Mouse (Mus musculus): ENCODE data around the gene Inpp5k.
"Not testable (repeated sequence)": the region's sequence is repeated elsewhere in the genome, so short reads cannot be mapped to it uniquely, and the experiment has no call there.

The Inpp5k gene

DNA sequence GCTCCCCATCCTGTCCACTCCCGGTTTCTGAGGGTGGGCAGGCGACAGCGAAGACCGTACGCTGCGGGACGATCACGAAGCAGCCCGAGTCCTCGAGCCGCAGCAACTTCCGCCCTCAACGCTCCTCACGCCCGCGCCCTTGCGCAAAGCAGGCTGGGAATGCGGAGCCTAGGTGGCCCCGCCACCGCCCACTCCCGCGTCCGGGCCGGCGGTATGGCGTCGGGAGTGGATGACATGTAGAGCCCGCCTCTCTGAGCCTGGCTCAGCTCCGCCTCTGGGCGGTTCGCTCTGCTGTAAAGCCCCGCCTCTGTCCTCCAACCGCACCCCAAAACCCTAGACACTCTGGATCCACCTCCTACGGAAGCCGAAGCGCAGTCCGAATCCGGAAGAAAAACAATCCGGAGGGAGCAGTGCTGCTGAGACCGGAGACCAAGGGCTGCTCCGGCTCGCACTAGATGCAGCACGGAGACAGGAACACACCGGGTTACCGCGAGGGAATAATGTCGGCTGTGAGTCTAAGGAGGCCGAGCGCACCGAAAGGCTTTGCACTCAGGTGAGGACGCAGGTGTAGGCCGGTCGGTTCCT lies at the start of gene Inpp5k:
Inpp5k (plus strand) TSS at position 344 of the 585 bp plus-strand sequence.
- in situ Hi-C loops (cut with MboI, MseI): no loop called here

DNA sequence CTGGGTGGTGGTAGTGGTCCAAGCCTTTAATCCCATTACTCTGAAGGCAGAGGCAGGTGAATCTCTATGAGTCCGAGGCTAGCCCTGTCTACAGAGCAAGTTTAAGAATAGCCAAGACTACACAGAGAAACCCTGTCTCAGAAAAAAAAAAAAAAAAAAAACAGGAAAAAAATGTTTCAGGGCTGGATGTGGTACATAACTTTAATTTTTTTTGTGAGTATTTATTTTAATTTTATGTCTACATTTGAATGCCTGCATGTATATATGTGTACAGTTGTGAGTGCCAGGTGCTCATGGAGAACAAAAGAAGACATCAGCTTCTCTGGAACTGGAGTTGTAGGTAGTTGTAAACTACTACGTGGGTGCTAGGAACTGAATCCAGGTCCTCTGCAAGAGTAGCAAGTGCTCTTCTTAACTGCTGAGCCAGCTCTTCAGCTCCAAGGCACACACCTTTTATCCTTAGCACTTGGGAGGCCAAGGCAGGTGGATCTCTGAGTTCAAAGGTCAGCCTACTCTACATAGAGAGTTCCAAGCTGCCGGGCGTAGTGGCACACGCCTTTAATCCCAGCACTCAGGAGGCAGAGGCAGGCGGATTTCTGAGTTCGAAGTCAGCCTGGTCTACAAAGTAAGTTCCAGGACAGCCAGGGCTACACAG lies 49.2 kb upstream of the Inpp5k start:
- in situ Hi-C loops (cut with MboI, MseI): no loop called here

DNA sequence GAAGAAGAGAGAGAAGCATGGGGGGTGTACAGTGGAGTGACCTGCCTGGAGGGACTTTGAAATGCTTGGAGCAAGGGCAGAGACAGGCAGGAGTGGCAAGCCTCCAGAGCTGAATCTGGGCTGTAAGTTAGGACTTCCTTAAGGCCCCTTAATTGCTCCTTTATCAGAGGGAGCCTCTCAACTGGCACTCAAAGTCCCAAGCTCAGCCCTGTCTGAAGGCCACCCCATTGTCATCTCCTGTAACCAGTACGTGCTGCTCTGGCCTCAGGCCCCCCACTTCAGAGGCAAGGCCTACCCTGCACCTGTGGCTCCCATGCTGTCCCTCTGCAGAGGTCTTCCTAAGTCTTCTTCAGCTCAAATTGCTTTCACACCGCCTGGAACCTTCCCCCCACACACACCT lies 47.3 kb upstream of the Inpp5k start:
- in situ Hi-C loops (cut with MboI, MseI): no loop called here

DNA sequence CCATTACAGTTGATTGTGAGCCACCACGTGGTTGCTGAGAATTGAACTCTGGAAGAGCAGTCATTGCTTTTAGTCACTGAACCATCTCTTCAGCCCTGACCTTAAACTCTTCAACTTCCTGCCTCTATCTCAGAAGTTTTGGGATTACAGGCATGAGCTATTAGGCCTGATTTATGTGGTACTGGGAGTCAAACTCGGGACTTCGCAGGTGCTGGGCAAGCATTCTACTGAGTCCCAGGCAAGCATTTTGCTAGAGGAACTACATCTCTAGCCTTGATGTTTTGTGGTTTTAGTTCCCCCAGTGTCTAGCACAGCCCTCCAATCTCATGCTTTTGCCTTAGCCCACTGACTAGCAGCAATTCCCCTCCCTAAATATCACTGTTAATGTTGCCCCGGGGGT lies 45.7 kb upstream of the Inpp5k start:
- in situ Hi-C loops (cut with MboI, MseI): no loop called here

DNA sequence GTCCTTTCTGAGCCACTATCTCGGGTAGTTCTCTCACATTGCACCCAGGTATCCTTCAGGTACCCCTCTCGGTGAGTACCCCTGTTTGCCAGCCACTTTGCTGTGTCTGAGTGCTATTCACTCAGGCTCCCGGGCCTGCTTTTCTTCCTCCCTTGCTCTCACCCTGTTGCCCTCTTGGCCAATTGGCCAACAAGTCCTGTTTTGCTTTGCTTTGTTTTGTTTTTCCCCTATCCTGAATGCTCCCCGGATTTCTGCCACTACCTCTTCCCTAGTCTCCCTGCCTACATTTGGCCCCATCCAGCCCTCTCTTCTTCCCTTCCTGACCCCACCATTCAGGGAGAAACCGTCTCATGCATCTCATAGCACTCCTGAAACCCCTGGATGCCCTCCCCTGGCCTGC lies 44.8 kb upstream of the Inpp5k start:
- in situ Hi-C loops (cut with MboI, MseI): no loop called here

DNA sequence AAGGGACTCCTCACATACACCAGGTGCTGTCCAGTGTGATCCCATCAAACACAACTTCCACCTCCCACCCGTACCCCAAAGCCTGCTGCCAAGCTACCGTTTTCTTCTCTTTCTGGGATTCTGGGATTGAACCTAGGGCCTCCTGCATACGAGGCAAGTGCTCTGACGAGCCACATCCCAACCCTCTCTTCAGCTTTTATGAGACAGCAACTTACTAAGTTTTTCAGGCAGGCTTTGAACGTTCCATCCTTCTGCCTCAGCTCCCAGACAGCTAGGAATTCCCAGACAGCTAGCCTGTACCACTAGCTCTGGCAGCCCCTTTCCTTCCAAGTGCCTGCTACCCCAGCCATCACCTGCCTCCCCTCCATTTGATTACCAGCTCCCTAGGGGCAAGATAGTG lies 43.8 kb upstream of the Inpp5k start:
- in situ Hi-C loops (cut with MboI, MseI): no loop called here

DNA sequence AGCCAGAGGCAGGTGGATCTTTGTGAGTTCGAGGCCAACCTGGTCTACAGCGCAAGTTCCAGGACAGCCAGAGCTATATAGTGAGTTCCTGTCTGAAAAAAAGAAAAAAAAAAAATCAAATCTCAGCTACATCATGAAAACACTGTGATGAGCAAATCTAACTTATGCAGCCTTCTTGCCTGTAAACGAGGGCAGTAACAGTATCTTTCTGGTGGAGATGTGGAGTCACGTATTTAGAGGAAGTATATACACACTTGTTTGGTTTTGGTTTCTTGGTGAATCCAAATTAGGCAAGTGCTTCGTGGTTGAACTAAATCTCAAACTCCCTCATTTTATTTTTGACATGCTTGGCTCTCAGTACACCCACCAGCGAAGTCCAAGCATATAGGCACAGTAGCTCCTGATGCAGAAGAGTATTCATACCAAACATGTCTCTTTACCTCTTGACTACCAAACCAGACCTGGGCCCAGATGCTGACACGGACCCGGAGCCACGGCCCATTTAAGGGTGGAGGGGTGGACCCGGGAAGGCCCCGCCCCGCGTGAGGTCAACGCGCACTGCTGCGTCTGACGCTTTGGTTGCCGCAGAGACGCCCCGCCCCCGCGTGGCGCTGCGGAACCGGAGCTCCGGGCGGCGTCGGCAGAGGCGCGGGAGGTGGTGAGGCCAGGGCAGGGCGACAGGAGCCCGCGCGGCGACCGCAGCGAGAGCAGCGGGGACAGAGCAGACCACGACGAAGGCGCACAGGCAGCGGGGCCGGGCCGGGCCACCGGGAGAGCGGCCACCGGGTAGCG lies 43.1 kb upstream of the Inpp5k start, which contains the start of gene Pitpna:
Pitpna (plus strand) TSS at position 605 of the 792 bp plus-strand sequence.
- in situ Hi-C loops (cut with MboI, MseI): no loop called here

DNA sequence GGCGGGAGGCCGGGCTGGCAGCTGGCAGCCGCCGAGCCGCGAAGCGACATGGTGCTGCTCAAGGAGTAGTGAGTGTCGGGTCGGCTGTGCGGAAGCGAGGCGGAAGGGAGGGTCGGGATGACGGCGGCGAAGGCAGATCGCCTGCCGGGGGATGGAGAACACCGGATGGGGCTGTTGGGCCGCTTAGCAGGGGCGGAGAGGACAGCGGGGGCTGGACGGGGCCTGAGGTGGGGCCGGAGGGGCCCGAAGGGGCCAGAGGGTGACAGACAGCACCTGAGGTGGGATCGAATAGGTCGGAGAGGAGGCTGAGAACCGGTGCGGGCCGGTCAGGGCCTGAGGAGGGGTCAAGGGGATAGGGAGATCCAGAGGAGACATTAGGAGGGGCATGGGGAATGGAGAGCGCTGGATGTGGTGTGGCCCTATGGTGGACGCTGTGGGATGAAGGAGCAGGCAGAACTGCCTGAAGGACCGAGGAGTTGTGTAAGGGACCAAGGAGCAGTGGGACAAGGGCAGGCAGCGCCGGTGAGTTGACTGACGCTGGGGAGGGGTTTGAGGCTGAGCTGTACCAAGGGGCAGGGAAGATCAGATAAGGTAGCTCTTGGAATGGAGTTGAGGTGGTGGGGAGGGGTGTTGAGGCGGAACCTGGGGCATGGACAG lies 42.4 kb upstream of the Inpp5k start:
- in situ Hi-C loops (cut with MboI, MseI): no loop called here

DNA sequence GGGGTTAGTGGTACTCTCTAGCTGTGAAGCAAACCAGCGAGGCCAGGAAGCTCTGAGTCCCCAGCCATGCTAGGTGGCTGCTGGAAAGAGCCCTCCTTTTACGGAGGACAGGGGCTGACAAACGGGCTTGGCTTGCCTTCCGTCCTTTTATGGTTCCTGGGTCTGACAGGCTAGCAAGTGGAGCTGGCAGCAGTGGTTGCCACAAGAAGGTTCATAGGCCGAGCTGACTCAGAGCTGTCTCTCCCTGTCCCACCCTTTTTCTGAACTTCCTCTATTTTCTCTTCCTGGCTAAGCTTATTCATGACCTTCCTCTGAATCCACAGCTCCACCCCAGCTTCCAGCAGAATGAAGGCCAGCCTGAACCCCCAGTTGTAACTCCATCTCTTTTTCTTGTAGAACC lies 38.2 kb upstream of the Inpp5k start:
- in situ Hi-C loops (cut with MboI, MseI): no loop called here

DNA sequence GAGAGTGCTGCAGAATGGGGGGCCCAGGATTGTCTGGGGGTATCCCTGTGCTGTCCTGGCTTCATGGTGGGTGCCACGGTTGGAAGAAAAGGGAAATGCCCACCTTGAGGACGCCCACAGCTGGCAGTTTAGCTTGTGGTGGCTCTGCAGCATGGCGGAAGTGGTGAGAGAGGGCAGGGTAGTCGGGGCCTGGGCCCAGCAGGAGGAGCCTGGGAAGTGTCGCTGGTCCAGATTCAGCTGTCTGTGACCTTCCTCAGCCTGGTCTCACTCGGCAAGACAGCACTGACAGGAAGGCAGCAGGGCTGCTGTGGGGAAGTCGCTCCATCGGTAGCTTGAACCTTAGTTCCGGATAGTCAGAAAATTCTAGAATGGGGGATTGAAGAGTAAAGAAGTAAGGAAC lies 36.4 kb upstream of the Inpp5k start:
- in situ Hi-C loops (cut with MboI, MseI): no loop called here

DNA sequence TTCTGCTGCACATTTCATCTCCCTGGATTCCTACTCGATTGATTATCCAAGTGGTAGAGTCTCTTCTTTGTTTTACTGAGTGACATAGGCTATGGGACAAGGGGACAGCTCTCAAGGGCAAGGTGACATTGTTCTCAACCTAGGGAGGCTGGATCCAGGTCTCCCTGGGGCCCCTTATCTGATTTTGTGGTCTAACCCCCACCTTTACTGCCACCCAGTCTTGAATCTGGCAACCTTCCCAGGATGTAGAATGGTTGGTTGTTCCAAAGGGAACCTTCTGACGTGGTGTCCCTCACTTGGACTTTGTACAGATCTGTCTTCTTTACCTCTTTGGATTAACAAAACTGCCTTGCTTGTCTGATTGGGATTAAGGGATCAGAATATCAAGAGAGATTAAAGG lies 35.4 kb upstream of the Inpp5k start:
- in situ Hi-C loops (cut with MboI, MseI): no loop called here

DNA sequence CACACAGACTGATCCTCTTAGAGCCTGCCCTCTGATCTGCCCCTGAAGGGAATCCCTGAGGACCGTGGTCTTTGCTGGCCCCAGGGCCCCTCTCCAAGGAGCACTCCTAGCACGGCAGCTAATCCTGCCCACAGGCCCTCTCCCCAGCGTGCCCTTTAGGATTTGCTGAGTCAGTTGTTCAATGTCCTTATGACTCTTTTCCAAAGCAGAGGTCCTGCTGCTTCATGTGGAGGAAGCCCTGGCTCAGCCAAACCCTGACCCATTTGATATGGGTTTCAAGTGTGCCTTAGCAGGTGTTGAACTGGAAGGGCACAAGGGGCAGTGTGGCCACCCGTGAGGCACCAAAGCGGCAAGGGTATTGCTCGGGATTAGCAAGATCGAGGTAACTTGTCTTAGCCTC lies 35.0 kb upstream of the Inpp5k start:
- in situ Hi-C loops (cut with MboI, MseI): no loop called here

DNA sequence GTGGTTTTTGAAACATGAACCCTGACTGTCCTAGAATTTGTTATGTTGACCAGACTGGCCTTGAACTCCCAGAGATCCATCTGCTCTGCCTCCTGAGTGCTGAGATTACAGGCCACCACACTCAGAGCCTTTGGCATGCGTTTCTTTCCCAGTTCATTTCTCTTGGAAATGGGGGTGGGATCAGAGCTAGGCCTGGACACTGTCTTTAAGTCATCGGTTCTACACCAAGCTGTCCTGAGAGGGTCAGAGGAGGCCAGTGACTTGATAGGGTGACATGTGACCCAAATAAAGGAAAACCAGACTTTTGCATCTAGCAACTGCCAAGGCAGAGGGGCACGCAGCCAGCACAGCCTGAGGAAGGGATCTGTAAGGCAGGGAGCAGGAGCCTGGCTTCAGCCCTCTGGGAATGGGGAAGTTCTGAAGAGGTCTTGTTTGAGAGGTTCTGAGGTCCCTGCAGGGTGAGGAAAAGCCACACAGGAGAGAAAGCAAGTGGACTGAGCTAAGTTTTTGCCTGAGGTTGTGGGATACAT lies 34.0 kb upstream of the Inpp5k start:
- in situ Hi-C loops (cut with MboI, MseI): no loop called here

DNA sequence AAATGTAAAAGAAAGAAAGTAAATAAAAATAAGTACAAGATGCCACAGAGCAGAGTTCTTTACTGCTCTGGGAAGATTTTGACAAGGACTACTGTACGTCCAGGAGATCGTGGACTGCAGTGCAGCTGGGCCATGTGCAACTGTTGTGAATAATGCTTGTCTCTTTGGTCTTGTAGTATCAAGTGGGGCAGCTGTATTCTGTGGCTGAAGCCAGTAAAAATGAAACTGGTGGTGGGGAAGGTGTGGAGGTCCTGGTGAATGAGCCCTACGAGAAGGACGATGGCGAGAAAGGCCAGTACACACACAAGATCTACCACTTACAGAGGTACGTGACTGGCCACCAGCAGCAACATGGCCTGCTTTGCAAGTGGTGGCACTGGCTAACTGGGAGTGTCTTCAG lies 32.8 kb upstream of the Inpp5k start:
- in situ Hi-C loops (cut with MboI, MseI): no loop called here

DNA sequence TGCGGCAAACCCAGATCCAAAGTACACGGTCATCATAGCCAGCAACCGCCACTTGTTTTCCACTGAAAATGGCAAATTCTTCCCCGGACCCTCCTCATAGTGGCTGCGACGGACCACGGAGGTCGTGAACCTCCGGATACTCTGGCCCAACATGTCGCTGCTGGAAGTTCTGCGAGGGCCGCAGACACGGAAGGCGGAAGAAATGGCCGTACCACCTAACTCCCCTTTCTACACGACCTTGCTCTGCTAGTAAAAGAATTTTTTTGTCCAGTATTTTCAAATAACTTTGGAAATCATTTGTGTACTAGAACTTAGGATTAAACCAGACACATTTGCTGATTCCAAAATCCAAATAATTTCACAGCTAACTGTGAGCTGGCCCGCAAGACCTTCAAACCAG lies 31.0 kb upstream of the Inpp5k start:
- in situ Hi-C loops (cut with MboI, MseI): not testable (repeated sequence)

DNA sequence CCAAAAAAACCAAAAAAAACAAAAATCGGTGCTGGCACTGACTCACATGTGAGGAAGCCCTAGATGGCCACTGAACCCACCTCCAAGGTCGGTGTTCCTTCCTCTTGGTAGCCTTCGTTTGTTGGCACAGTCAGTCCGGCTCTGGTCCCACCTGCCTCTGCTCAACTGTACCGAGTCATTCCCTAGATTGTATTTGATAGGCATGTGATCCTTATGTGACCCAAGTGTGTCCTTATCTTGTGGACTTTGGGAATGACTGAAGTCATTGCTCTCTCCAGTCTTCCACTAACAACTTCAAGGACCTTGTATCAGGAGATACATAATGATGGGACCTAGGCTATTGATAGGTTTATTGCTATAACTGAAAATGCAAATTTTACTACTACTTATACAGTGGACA lies 26.0 kb upstream of the Inpp5k start:
- in situ Hi-C loops (cut with MboI, MseI): no loop called here

DNA sequence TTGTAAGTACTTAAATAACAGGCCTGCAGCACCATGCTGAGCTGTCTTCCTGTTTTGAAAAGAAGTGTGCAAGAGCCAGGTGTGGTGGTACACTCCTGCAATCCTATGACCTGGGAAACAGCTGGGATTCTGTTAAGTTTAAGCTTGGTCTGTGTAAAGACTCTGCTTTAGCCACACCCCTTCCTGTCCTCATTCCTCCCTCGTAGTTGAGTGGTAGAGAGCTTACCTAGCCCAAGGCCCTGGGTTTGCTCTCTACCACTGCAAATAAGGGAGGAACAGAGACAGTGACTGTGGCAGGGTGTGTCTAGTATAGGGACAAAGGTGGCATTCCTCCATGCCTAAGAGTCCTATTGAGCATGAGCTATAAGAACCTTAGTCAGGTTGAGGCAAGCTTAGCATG lies 25.5 kb upstream of the Inpp5k start:
- in situ Hi-C loops (cut with MboI, MseI): no loop called here

DNA sequence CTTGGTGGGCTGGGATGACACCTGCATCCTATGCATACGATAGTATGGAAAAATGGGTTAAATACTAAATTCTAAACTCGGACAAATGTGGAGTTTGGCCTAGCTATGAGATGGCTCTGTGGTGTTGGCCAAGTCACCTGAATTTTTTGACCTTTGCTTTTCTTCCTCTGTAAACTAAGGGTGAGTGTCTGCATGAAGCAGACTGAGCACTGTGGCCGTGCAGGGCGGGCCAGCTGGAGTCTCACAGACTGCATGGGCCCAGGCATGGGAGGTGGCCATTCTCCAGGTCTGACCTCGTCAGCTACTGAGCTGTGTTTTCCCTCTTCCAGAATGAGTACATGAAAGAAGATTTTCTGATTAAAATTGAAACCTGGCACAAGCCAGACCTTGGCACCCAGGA lies 22.0 kb upstream of the Inpp5k start:
- in situ Hi-C loops (cut with MboI, MseI): no loop called here

DNA sequence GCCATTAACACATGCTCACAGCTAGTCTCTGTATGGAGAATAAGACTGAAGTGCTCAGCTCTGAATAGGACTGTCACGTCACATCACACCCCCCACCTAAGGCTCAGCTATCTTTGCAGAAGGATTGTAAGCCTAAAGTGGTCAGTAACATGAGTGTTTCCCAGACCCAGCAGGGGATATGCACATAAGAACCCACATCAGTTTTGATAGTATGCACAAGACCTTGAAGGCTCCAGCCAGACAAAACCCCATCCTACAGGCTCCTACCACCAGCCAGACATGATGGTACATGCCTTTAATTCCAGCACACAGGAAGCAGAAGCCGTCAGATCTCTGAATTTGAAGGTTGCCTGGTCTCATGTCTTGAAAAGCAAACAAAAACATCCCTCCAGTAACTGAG lies 20.8 kb upstream of the Inpp5k start:
- in situ Hi-C loops (cut with MboI, MseI): no loop called here

DNA sequence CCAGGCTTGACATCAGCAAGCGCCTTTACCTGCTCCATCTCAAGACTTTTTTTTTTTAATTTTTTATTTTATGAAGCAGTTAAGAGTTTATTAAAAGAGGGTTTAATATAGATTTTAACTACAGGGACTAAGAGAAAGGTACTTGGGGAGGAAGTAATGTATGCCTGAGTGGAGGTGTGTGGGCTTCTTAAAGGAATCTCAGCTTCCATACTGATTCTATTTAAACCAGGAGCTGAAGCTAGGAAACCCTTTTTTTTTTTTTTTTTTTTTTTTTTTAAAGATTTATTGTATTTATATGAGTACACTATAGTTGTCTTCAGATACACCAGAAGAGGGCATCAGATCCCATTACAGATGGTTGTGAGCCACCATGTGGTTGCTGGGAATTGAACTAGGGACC lies 16.0 kb upstream of the Inpp5k start:
- in situ Hi-C loops (cut with MboI, MseI): no loop called here

DNA sequence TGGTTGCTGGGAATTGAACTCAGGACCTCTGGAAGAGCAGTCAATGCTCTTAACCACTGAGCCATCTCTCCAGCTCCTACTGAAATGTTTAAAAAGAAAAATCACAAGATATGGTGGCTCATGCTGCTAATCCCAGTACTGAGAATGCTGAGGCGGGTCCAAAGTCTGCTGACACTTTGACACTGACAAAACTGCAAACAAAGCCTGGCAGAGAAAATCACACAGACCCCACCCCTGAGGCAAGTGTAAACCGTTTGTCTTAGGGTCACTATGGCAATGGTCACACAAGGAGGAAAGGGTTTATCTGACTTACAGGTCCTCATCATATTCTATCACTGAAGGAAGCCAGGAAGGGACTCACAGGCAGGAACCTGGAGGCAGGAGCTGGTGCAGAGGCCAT lies 15.2 kb upstream of the Inpp5k start:
- in situ Hi-C loops (cut with MboI, MseI): no loop called here

DNA sequence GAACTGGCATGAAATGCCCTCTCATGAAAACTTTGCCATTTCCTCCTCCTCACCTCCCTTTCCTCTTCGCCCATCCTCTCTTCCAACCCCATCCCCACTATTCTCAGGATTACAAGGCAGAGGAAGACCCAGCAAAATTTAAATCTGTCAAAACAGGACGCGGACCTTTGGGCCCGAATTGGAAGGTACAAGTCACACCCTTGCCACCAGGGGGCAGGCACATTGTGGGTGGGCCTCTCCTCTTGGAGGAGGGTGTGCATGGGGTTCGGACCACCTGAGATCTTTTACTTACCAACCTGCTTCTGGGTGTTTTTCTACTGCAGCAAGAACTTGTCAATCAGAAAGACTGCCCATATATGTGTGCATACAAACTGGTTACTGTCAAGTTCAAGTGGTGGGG lies 11.7 kb upstream of the Inpp5k start:
- in situ Hi-C loops (cut with MboI, MseI): no loop called here
